Mouse (Mus musculus) MEL (cell line): Measurements from ENCODE around the gene Slc20a1. TPM values are rescaled to one million over a fixed set of nuclear protein-coding genes. Genes with fewer than 3 reads are reported as not detected.

ENCODE experiments used
- DNase-seq: peaks from one replicate; pipeline ENCODE4 v3.0.0; 2011; ENCODE audit warnings: low read depth, low spot score
- H3K27ac ChIP-seq: 2 replicates; pipeline ENCODE4 v1.5.1; 2012; ENCODE audit warnings: low read depth, mild to moderate bottlenecking, control low read depth, low read length, moderate library complexity; ENCODE audit not compliant: control insufficient read depth
- H3K27me3 ChIP-seq, 2 experiments: fragments of 150-350 bp in 1 of 2; sonication (generic) in 1 of 2; 2 replicates each; pipeline ENCODE4 v1.6.1; 2012; ENCODE audit warnings: low read length in 2 of 2, mild to moderate bottlenecking in 2 of 2, improper control_type of control experiment in 1 of 2, moderate library complexity in 1 of 2; ENCODE audit not compliant: insufficient read depth in 2 of 2, control insufficient read depth in 1 of 2
- H3K36me3 ChIP-seq, 2 experiments: 2 replicates each; pipeline ENCODE4 v1.6.1; 2012 to 2014; ENCODE audit warnings: low read length in 2 of 2, improper control_type of control experiment in 1 of 2, inconsistent platforms in 1 of 2, mild to moderate bottlenecking in 1 of 2; ENCODE audit not compliant: insufficient read depth in 2 of 2, control insufficient read depth in 1 of 2
- H3K4me1 ChIP-seq, 2 experiments: fragments of 150-350 bp in 1 of 2; sonication (generic) in 1 of 2; 2 replicates each; pipeline ENCODE4 v1.6.1; 2012; ENCODE audit warnings: low read length in 2 of 2, improper control_type of control experiment in 1 of 2, mild to moderate bottlenecking in 1 of 2; ENCODE audit not compliant: insufficient read depth in 2 of 2, control insufficient read depth in 1 of 2
- H3K4me3 ChIP-seq, 2 experiments: fragments of 150-350 bp in 1 of 2; sonication (generic) in 1 of 2; 2 replicates each; pipeline ENCODE4 v1.5.1; 2012; ENCODE audit warnings: low read depth in 2 of 2, low read length in 2 of 2, mild to moderate bottlenecking in 2 of 2, moderate library complexity in 2 of 2, control low read depth in 1 of 2, improper control_type of control experiment in 1 of 2; ENCODE audit not compliant: control insufficient read depth in 1 of 2, insufficient read depth in 1 of 2
- H3K79me2 ChIP-seq: 2 replicates; pipeline ENCODE4 v1.6.1; 2012; ENCODE audit warnings: mild to moderate bottlenecking, low read length, moderate library complexity; ENCODE audit not compliant: control insufficient read depth, poor library complexity, insufficient read depth
- H3K9ac ChIP-seq: 2 replicates; pipeline ENCODE4 v1.6.1; 2012; ENCODE audit warnings: low read depth, mild to moderate bottlenecking, control low read depth, low read length, moderate library complexity; ENCODE audit not compliant: control insufficient read depth, poor library complexity, severe bottlenecking
- H3K9me3 ChIP-seq: fragments of 150-350 bp; sonication (generic); replicated peaks from 2 replicates; pipeline ENCODE4 v1.6.1; 2012; ENCODE audit warnings: mild to moderate bottlenecking, low read length, improper control_type of control experiment, moderate library complexity; ENCODE audit not compliant: insufficient read depth
- CHD1 ChIP-seq: IDR thresholded peaks from 2 replicates; pipeline ENCODE4 v1.6.1; 2012; ENCODE audit warnings: low read depth, mild to moderate bottlenecking, inconsistent platforms, low read length, improper control_type of control experiment
- CHD2 ChIP-seq: IDR thresholded peaks from 2 replicates; pipeline ENCODE4 v1.6.1; 2011; ENCODE audit warnings: low read length, improper control_type of control experiment
- CTCF ChIP-seq, 3 experiments: IDR thresholded peaks in 2 of 3; conservative IDR thresholded peaks in 1 of 3; 2 replicates each; pipeline ENCODE4 v1.5.1; 2011 to 2012; ENCODE audit warnings: low read length in 3 of 3, low read depth in 2 of 3, mild to moderate bottlenecking in 2 of 3, improper control_type of control experiment in 1 of 3, inconsistent platforms in 1 of 3, mixed read lengths in 1 of 3, moderate library complexity in 1 of 3; ENCODE audit not compliant: control insufficient read depth in 1 of 3, insufficient read depth in 1 of 3, poor library complexity in 1 of 3, severe bottlenecking in 1 of 3
- EP300 ChIP-seq, 2 experiments: IDR thresholded peaks; 2 replicates each; pipeline ENCODE4 v1.6.1; 2011; ENCODE audit warnings: improper control_type of control experiment in 2 of 2, low read length in 2 of 2, low read depth in 1 of 2, mild to moderate bottlenecking in 1 of 2
- KAT2A ChIP-seq: conservative IDR thresholded peaks from 2 replicates; pipeline ENCODE4 v1.6.1; 2012; ENCODE audit warnings: low read depth, low read length, improper control_type of control experiment, inconsistent platforms
- MAFK ChIP-seq: IDR thresholded peaks from 2 replicates; pipeline ENCODE4 v1.6.1; 2011; ENCODE audit warnings: low read depth, mild to moderate bottlenecking, low read length, improper control_type of control experiment, borderline replicate concordance
- MEF2A ChIP-seq: IDR thresholded peaks from 2 replicates; pipeline ENCODE4 v1.6.1; 2014; ENCODE audit warnings: low read depth, mild to moderate bottlenecking, inconsistent platforms, low read length, improper control_type of control experiment; ENCODE audit not compliant: poor library complexity, insufficient replicate concordance, severe bottlenecking; ENCODE audit errors: extremely low read depth
- MYC ChIP-seq: IDR thresholded peaks from 2 replicates; pipeline ENCODE4 v1.6.1; 2011; ENCODE audit warnings: low read depth, mild to moderate bottlenecking, low read length, improper control_type of control experiment, moderate library complexity
- POLR2AphosphoS2 ChIP-seq: IDR thresholded peaks from 2 replicates; pipeline ENCODE4 v1.6.1; 2011; ENCODE audit warnings: low read length, improper control_type of control experiment
- POLR2AphosphoS5 ChIP-seq: IDR thresholded peaks from 2 replicates; pipeline ENCODE4 v1.6.1; 2012; ENCODE audit warnings: low read depth, borderline replicate concordance, mild to moderate bottlenecking, inconsistent platforms, low read length, moderate library complexity, mixed read lengths
- RCOR1 ChIP-seq: IDR thresholded peaks from 2 replicates; pipeline ENCODE4 v1.6.1; 2012; ENCODE audit warnings: low read depth, mild to moderate bottlenecking, inconsistent platforms, low read length, improper control_type of control experiment
- SMC3 ChIP-seq: IDR thresholded peaks from 2 replicates; pipeline ENCODE4 v1.6.1; 2011; ENCODE audit warnings: low read depth, low read length, improper control_type of control experiment
- TAL1 ChIP-seq: IDR thresholded peaks from 2 replicates; pipeline ENCODE4 v1.6.1; 2012; ENCODE audit warnings: mild to moderate bottlenecking, inconsistent platforms, low read length, moderate library complexity, mixed read lengths
- ZKSCAN1 ChIP-seq: IDR thresholded peaks from 2 replicates; pipeline ENCODE4 v1.6.1; 2012; ENCODE audit warnings: low read depth, mild to moderate bottlenecking, inconsistent platforms, low read length, improper control_type of control experiment, moderate library complexity
- ZMIZ1 ChIP-seq: IDR thresholded peaks from 2 replicates; pipeline ENCODE4 v1.6.1; 2012; ENCODE audit warnings: low read depth, mild to moderate bottlenecking, inconsistent platforms, low read length, improper control_type of control experiment, moderate library complexity
- ZNF384 ChIP-seq: IDR thresholded peaks from 2 replicates; pipeline ENCODE4 v1.6.1; 2012; ENCODE audit warnings: low read depth, mild to moderate bottlenecking, inconsistent platforms, low read length, improper control_type of control experiment
- polyA plus RNA-seq, 2 experiments: library from polyadenylated mRNA; stranded (reverse) in 1 of 2; unstranded in 1 of 2; fragments of >175 nt in 1 of 2; fragments of >200 nt in 1 of 2; gene quantifications; 2 replicates each; pipeline versions ENCODE4 v1.2.1 to v1.2.4; 2012; ENCODE audit warnings: low replicate concordance in 2 of 2, low read depth in 1 of 2; ENCODE audit not compliant: insufficient read length in 2 of 2, insufficient read depth in 1 of 2, missing spikeins in 1 of 2
- total RNA-seq: library from RNA; depleted of rRNA; stranded (reverse); fragments of 300-350 nt; gene quantifications from 2 replicates; pipeline ENCODE4 v1.2.3, GENCODE M21; 2012

Gene Slc20a1
- total and polyA plus RNA-seq, 3 experiments = 69.4 to 80.7 TPM; not detected in 1

DNA sequence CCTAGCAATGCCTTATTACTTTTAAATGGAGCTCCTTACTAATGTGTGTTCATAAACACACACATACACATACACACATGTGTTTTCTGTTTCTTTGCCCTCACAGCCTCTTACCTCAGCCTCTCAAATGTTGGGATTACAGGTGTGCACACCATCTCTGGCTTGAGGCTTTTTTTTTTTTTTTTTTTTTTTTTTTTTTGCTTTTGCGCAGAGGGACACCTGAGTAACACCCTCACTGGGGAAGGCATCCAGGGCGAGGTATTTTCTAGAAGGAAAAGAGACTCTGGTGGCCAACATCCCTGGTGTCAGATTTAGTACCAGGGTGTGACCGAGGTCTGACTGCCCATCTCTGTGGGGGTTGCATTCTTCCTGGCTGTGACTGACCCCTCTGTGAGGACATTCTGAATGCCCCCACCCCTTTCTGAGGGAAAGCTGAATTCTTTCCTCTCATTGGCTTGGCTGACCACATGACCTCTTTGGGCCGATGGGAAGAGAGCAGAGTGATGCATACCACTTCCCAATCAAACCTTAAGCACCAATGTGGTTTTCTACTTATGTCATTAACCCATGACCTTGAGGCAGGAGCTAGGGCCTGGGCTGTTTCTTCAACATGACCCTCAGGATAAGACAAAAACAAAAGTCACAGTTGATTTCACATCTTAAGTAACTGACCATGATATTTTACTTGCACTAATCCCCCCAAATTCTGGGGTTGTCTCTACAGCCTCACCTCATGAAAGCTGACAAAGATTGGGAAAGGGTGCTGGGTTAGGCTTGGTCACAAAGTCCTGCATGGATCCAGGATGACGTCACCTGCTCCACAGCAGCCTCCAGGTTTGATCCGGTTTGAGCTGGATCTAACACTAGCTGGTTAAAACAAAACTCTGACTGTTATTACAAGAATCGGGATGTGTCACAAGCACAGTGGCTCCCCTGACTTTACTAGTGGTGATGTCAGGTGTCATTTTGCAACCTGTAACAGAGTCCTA, 43.6 kb downstream of the Slc20a1 start:
- no peak for DNase-seq
- TF ChIP-seq CTCF (IDR thresholded peaks at IDR 0.05 in 2 of 3, conservative IDR thresholded peaks at IDR 0.05 in 1 of 3; ENCODE audit: control insufficient read depth in 1 of 3, insufficient read depth in 1 of 3, low read depth in 2 of 3, low read length in 3 of 3, poor library complexity in 1 of 3, severe bottlenecking in 1 of 3) (no peak), EP300 (IDR thresholded peaks at IDR 0.05; ENCODE audit: low read depth in 1 of 2, low read length in 2 of 2) (no peak), CHD1 (no peak), KAT2A (no peak), SMC3 (no peak), RCOR1 (no peak), POLR2AphosphoS2 (no peak), POLR2AphosphoS5 (no peak), ZMIZ1 (no peak), MYC (no peak), MEF2A (no peak)
- H3K36me3 ChIP-seq = no peaks in the 10 kb centered on the region
- H3K9ac ChIP-seq = no peak overlapping the region
- H3K4me3 ChIP-seq = no peak overlapping the region
- H3K79me2 ChIP-seq = no peaks in the 10 kb centered on the region
- no peak overlapping the region for H3K27ac ChIP-seq
- no peaks in the 10 kb centered on the region for H3K4me1 ChIP-seq
- no peaks in the 10 kb centered on the region for H3K27me3 ChIP-seq
- no peaks in the 10 kb centered on the region for H3K9me3 ChIP-seq

GRCm38 (mm10) chr2:129243005-129243404, 44.4 kb downstream of the Slc20a1 start:
- Histone ChIP-seq H3K79me2 (no peaks in the 10 kb centered on the region), H3K4me3 (no peak overlapping the region), H3K9me3 (no peaks in the 10 kb centered on the region), H3K4me1 (no peaks in the 10 kb centered on the region), H3K27me3 (no peaks in the 10 kb centered on the region), H3K9ac (no peak overlapping the region), H3K27ac (no peak overlapping the region), H3K36me3 (no peaks in the 10 kb centered on the region)
- no peak for DNase-seq
- TF ChIP-seq TAL1 = no peak
- no peak for TF ChIP-seq ZKSCAN1
- TF ChIP-seq ZNF384 = no peak
- TF ChIP-seq CHD2 = no peak
- no peak for TF ChIP-seq MAFK
